ENCODE assay signal across 8 mouse cellular contexts in genomic region chr9:68956938-68957573, GRCm38 (mm10).
DNase-seq lines count a peak whose midpoint lies in the region; ATAC-seq lines count a peak whose summit lies in the region.

No protein-coding gene starts in this region.

- DNase-seq in left cerebral cortex, adult 11 months (ENCODE audit: low spot score), result peak; percentile 13
- no peak for DNase-seq in left cerebral cortex, adult 8-10 months (ENCODE audit: low spot score in 2 of 2)
- peak; percentile 60 for DNase-seq in ES-CJ7 (ENCODE audit: low read depth, low spot score)
- peak; percentile 60 for DNase-seq in adrenal gland, postnatal 25 days
- peak; percentile 71 for DNase-seq in embryonic facial prominence, embryonic 14.5 days (ENCODE audit: low spot score)
- peak; percentile 68 for DNase-seq in left cerebral cortex, postnatal 4 days
- DNase-seq in retina, postnatal 7 days (ENCODE audit: low read depth, low spot score), result peak; percentile 37
- no peak for DNase-seq in yolk sac, embryonic 10.5 days (ENCODE audit: low spot score)

- WGBS in embryonic facial prominence, embryonic 14.5 days, result 61% methylated on average over 5 of the region's 5 CpGs

- intact Hi-C loops in left cerebral cortex, postnatal 4 days (cut with DNase I), result no loop called here

- no peaks in the 10 kb centered on the region for H3K9me3 ChIP-seq in embryonic facial prominence, embryonic 14.5 days (ENCODE audit: control insufficient read depth, low read length)

- H3K4me3 ChIP-seq in embryonic facial prominence, embryonic 14.5 days (ENCODE audit: low read depth, low read length), result no peak overlapping the region

- no peak overlapping the region for H3K27ac ChIP-seq in embryonic facial prominence, embryonic 14.5 days (replicated peaks; ENCODE audit: low read depth, low read length)

- H3K36me3 ChIP-seq in embryonic facial prominence, embryonic 14.5 days (ENCODE audit: control insufficient read depth, insufficient read depth, low read length), result no peaks in the 10 kb centered on the region

- peaks cover 5% of the 10 kb centered on the region; the same call in 1 of the 2 replicates for H3K4me1 ChIP-seq in embryonic facial prominence, embryonic 14.5 days (ENCODE audit: control insufficient read depth, insufficient read depth, low read length)

- H3K27me3 ChIP-seq in embryonic facial prominence, embryonic 14.5 days (replicated peaks; ENCODE audit: control insufficient read depth, insufficient read depth, low read length), result no peaks in the 10 kb centered on the region

- no peak for ATAC-seq in embryonic facial prominence, embryonic 14.5 days (ENCODE audit: low read depth)

- H3K9ac ChIP-seq in embryonic facial prominence, embryonic 14.5 days (ENCODE audit: low read depth, low read length), result no peak overlapping the region

- no peak overlapping the region for H3K4me2 ChIP-seq in embryonic facial prominence, embryonic 14.5 days (ENCODE audit: low read depth, low read length)

Comparison
In these comparisons a context has a peak if more than half of its experiments do, and no peak if none do; other contexts are left out.
1. DNase-seq: peak in left cerebral cortex, adult 11 months (single experiment), ES-CJ7 (single experiment), adrenal gland, postnatal 25 days (single experiment), embryonic facial prominence, embryonic 14.5 days (single experiment), left cerebral cortex, postnatal 4 days (single experiment) and retina, postnatal 7 days (single experiment); none in left cerebral cortex, adult 8-10 months (0 of 2) and yolk sac, embryonic 10.5 days (single experiment).